Mouse (Mus musculus) limb, embryonic 11.5 days (tissue): ENCODE results near the gene Hspb11. TPM values are rescaled to one million over a fixed set of nuclear protein-coding genes. Genes with fewer than 3 reads are reported as not detected.

Experiments used
- ATAC-seq: fragments of 200-750 bp; cut with Nextera tagmentation; 2 replicates; pipeline ENCODE4 v1.8.0; 2017; ENCODE audit warnings: low read depth; ENCODE audit not compliant: insufficient number of reproducible peaks, low FRiP score, low TSS enrichment
- DNase-seq: peaks from one replicate; pipeline ENCODE4 v3.0.0-alpha.2; 2015; ENCODE audit warnings: low spot score
- H3K27ac ChIP-seq: fragments of 300-500 bp; sonication (generic); replicated peaks from 2 replicates; pipeline ENCODE4 v1.5.1; 2014; ENCODE audit warnings: low read depth, mild to moderate bottlenecking, low read length
- H3K27me3 ChIP-seq: fragments of 300-500 bp; sonication (generic); 2 replicates; pipeline ENCODE4 v1.6.1; 2014; ENCODE audit warnings: mild to moderate bottlenecking, low read length, mixed read lengths; ENCODE audit not compliant: control insufficient read depth, insufficient read depth
- H3K36me3 ChIP-seq: fragments of 300-500 bp; sonication (generic); 2 replicates; pipeline ENCODE4 v1.6.1; 2014; ENCODE audit warnings: mild to moderate bottlenecking, low read length, moderate library complexity, mixed read lengths; ENCODE audit not compliant: control insufficient read depth, insufficient read depth
- H3K4me1 ChIP-seq: fragments of 300-500 bp; sonication (generic); 2 replicates; pipeline ENCODE4 v1.6.1; 2014; ENCODE audit warnings: low read length, mixed read lengths; ENCODE audit not compliant: control insufficient read depth, insufficient read depth
- H3K4me2 ChIP-seq: fragments of 300-500 bp; sonication (generic); 2 replicates; pipeline ENCODE4 v1.6.1; 2014; ENCODE audit warnings: low read depth, mild to moderate bottlenecking, moderate library complexity; ENCODE audit not compliant: severe bottlenecking
- H3K4me3 ChIP-seq: fragments of 300-500 bp; sonication (generic); 2 replicates; pipeline ENCODE4 v1.5.1; 2014; ENCODE audit warnings: low read depth, low read length
- H3K9ac ChIP-seq: fragments of 300-500 bp; sonication (generic); 2 replicates; pipeline ENCODE4 v1.6.1; 2014; ENCODE audit warnings: mild to moderate bottlenecking, low read length
- H3K9me3 ChIP-seq: fragments of 300-500 bp; sonication (generic); 2 replicates; pipeline ENCODE4 v1.6.1; 2016; ENCODE audit warnings: low read length; ENCODE audit not compliant: control insufficient read depth
- WGBS: fragments of 180-500 bp; shearing (Covaris S2); extraction: QIAGEN DNeasy Blood & Tissue Kit; methylation state at CpG from one replicate; pipeline ENCODE4 v1.1.7; 2014; 5-methylcytosine and 5-hydroxymethylcytosine counted together
- polyA plus RNA-seq: library from polyadenylated mRNA; unstranded; fragments of >200 nt; fragmentation: Nextera tagmentation; extraction: Ambion mirVana; gene quantifications from 2 replicates; pipeline ENCODE4 v1.2.1, GENCODE M21; 2014

The Hspb11 gene
- polyA plus RNA-seq, 1 experiment from 2014 or later, result 34.0 TPM

- Histone ChIP-seq H3K27me3 (no peaks in the 10 kb centered on the region), H3K4me1 (peaks cover 10% of the 10 kb centered on the region), H3K27ac (0 out of 2 replicates have a peak within 1 kb of the TSS, but pooled peaks have one; percentile 6), H3K4me3 (peak within 1 kb of the TSS; percentile 68), H3K9me3 (no peaks in the 10 kb centered on the region), H3K36me3 (no peaks in the 10 kb centered on the region), H3K9ac (peak within 1 kb of the TSS; percentile 63), H3K4me2 (peak within 1 kb of the TSS; percentile 73)
- peak; percentile 86 for DNase-seq
- peak; percentile 88 for ATAC-seq
- WGBS, result 2% methylated on average over 29 of the region's 29 CpGs
These were observed 60.5 kb downstream of the Hspb11 start, which contains the start of gene Yipf1 for GRCm38 (mm10) chr4:107313690-107314478. Gene Yipf1, plus strand, starts transcription at chr4:107314363.

- 0 out of 2 replicates have a peak overlapping the region, but pooled peaks have one; percentile 6 for H3K27ac ChIP-seq
- DNase-seq (no peak), ATAC-seq (no peak)
- 7% methylated on average over 7 of the region's 7 CpGs for WGBS
- peak overlapping the region; percentile 63 for H3K9ac ChIP-seq
- H3K4me2 ChIP-seq, result peak overlapping the region; percentile 73
- no peaks in the 10 kb centered on the region; the same call in 1 of the 2 replicates for H3K36me3 ChIP-seq
- no peaks in the 10 kb centered on the region for H3K9me3 ChIP-seq
- peak overlapping the region; percentile 68 for H3K4me3 ChIP-seq
- H3K27me3 ChIP-seq, result no peaks in the 10 kb centered on the region
- peaks cover 10% of the 10 kb centered on the region for H3K4me1 ChIP-seq
These were observed 61.0 kb downstream of the Hspb11 start for GRCm38 (mm10) chr4:107314479-107314805.

GRCm38 (mm10) chr4:107318646-107319045 lies 65.3 kb downstream of the Hspb11 start:
- peaks cover 8% of the 10 kb centered on the region for H3K4me1 ChIP-seq
- no peaks in the 10 kb centered on the region for H3K27me3 ChIP-seq
- WGBS, result 83% methylated on average over 8 of the region's 8 CpGs
- H3K4me2 ChIP-seq, result no peak overlapping the region
- no peak overlapping the region for H3K4me3 ChIP-seq
- ATAC-seq, result no peak
- H3K36me3 ChIP-seq, result peaks cover 8% of the 10 kb centered on the region; the same call in 1 of the 2 replicates
- H3K27ac ChIP-seq, result no peak overlapping the region
- DNase-seq, result no peak
- no peak overlapping the region for H3K9ac ChIP-seq
- H3K9me3 ChIP-seq, result no peaks in the 10 kb centered on the region

- 63% methylated on average over 2 of the region's 2 CpGs for WGBS
- H3K36me3 ChIP-seq, result peaks cover 8% of the 10 kb centered on the region; the same call in 1 of the 2 replicates
- H3K4me3 ChIP-seq, result no peak overlapping the region
- no peak overlapping the region for H3K4me2 ChIP-seq
- DNase-seq (no peak), ATAC-seq (no peak)
- H3K4me1 ChIP-seq, result no peaks in the 10 kb centered on the region
- H3K9ac ChIP-seq, result no peak overlapping the region
- no peaks in the 10 kb centered on the region for H3K9me3 ChIP-seq
- no peaks in the 10 kb centered on the region for H3K27me3 ChIP-seq
- H3K27ac ChIP-seq, result no peak overlapping the region
These were observed 67.6 kb downstream of the Hspb11 start for GRCm38 (mm10) chr4:107321041-107321440.

- H3K27me3 ChIP-seq, result no peaks in the 10 kb centered on the region
- no peaks in the 10 kb centered on the region for H3K4me1 ChIP-seq
- no peaks in the 10 kb centered on the region for H3K9me3 ChIP-seq
- H3K36me3 ChIP-seq, result peaks cover 8% of the 10 kb centered on the region; the same call in 1 of the 2 replicates
- no peak overlapping the region for H3K9ac ChIP-seq
- H3K4me3 ChIP-seq, result no peak overlapping the region
- H3K4me2 ChIP-seq, result no peak overlapping the region
- DNase-seq, result no peak
- no peak overlapping the region for H3K27ac ChIP-seq
- 92% methylated on average over 2 of the region's 2 CpGs for WGBS
- no peak for ATAC-seq
These were observed 69.7 kb downstream of the Hspb11 start for GRCm38 (mm10) chr4:107323113-107323512.

GRCm38 (mm10) chr4:107328530-107328929 lies 75.1 kb downstream of the Hspb11 start:
- H3K4me1 ChIP-seq, result no peaks in the 10 kb centered on the region
- 94% methylated on average over 8 of the region's 8 CpGs for WGBS

More at GRCm38 (mm10) chr4:107328530-107328929, 75.1 kb downstream of the Hspb11 start:
- Histone ChIP-seq H3K4me2 (no peak overlapping the region), H3K36me3 (no peaks in the 10 kb centered on the region), H3K9me3 (no peaks in the 10 kb centered on the region), H3K4me3 (no peak overlapping the region), H3K9ac (no peak overlapping the region), H3K27me3 (no peaks in the 10 kb centered on the region), H3K27ac (no peak overlapping the region)
- ATAC-seq, result no peak
- DNase-seq, result no peak

Other genes starting within 250 kb of the Hspb11 start
- gene Mrpl37, start 186.7 kb upstream of the Hspb11 start, polyA plus RNA-seq, result 131 and 133 TPM in 2 replicates
- 7.2 and 7.3 TPM in 2 replicates for gene Cyb5rl, start 186.6 kb upstream of the Hspb11 start, polyA plus RNA-seq
- not detected in 2 replicates for gene Cdcp2, start 156.7 kb upstream of the Hspb11 start, polyA plus RNA-seq
- gene Tmem59, start 75.2 kb upstream of the Hspb11 start, polyA plus RNA-seq, result 295 TPM in 2 replicates
- gene Tceanc2, start 74.5 kb upstream of the Hspb11 start, polyA plus RNA-seq, result 19.1 and 20.3 TPM in 2 replicates
- gene Ldlrad1, start 44.4 kb upstream of the Hspb11 start, polyA plus RNA-seq, result not detected in 2 replicates
- gene Lrrc42, start 61 bp upstream of the Hspb11 start, polyA plus RNA-seq, result 102 and 103 TPM in 2 replicates
- gene Dio1, start 53.6 kb downstream of the Hspb11 start, polyA plus RNA-seq, result not detected in 2 replicates
- 41.5 and 44.6 TPM in 2 replicates for gene Yipf1, start 60.8 kb downstream of the Hspb11 start, polyA plus RNA-seq
- 52.2 and 52.9 TPM in 2 replicates for gene Ndc1, start 114.2 kb downstream of the Hspb11 start, polyA plus RNA-seq
- gene Glis1, start 181.0 kb downstream of the Hspb11 start, polyA plus RNA-seq, result 6.8 and 7.8 TPM in 2 replicates